8 mouse cellular contexts compared by ENCODE assay signal in the genomic region with DNA sequence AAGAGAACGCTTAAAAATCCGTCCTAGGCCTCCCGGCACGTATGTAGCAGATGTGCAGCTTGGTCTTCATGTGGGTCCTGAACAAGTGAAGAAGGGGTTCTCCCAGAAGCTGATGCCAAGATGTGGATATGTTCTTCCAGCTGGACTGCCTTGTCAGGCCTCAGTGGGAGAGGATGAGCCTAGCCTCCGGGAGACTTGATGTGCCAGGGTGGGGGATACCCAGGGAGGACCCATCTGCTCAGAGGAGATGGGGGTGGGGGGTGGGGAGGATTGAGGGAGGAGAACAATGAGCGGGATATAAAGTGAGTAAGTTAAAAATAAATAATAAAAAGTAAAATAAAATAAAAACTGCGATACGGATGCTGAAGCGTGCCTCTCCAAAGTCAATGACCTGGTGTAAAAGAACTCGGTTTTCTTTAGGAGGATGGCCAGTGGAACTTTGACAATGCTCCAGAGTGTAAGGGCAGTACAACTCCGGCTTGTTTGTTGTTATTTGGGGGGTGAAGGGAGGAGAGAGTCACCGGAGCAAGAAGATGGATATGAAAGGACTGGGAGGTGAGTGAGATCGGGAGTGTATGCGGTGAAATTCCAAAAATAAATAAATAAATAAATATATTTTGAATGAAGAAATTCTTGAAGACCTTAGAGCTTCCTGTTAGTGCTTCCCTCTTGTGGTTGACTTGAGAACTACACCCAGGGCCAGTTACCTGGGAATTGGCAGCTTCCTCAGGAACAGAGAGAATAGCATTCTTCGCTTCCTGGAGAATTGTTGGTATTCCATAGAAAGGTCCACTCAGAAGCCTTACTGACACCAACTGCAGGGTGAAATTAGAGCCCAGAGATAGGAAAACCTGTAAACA.
DNase-seq lines count a peak whose midpoint lies in the region; TF ChIP-seq lines count a peak whose summit lies in the region.

No protein-coding gene starts in this region.

- intact Hi-C loops in heart, postnatal 10 days (cut with DNase I): loop anchor here (1.0 kb wide), 1 partner anchor 565 kb away; no protein-coding TSS in a partner anchor

- DNase-seq in heart, postnatal 10 days: peak; percentile 38 to 73
- DNase-seq in heart, adult 11 months: no peak
- peak; percentile 66 for DNase-seq in ES-CJ7 (ENCODE audit: low read depth, low spot score)
- peak; percentile 36 to 47 for DNase-seq in cerebellum, adult 2 months
- DNase-seq in frontal cortex, postnatal 25 days (ENCODE audit: low spot score in 2 of 2): peak; percentile 25 to 39
- peak; percentile 36 for DNase-seq in layer of hippocampus, adult 9-10 months (ENCODE audit: low spot score)
- DNase-seq in mesoderm, embryonic 11.5 days (ENCODE audit: low read depth, low spot score): peak; percentile 61

- no peak overlapping the region for H3K27ac ChIP-seq in cerebellum, adult 2 months (ENCODE audit: insufficient read depth, low read length)
- no peak overlapping the region for H3K27ac ChIP-seq in testis, adult 2 months (ENCODE audit: control insufficient read depth, insufficient read depth, low read depth, low read length)

- no peaks in the 10 kb centered on the region for H3K36me3 ChIP-seq in testis, adult 2 months (ENCODE audit: control insufficient read depth, insufficient read depth, low read length)

- H3K4me1 ChIP-seq in cerebellum, adult 2 months (ENCODE audit: control insufficient read depth, insufficient read depth, low read length): no peaks in the 10 kb centered on the region
- H3K4me1 ChIP-seq in testis, adult 2 months (ENCODE audit: control insufficient read depth, insufficient read depth, low read length): peaks cover 2% of the 10 kb centered on the region; the same call in 1 of the 2 replicates

- H3K4me3 ChIP-seq in cerebellum, adult 2 months (replicated peaks; ENCODE audit: insufficient read depth, low read depth, low read length): no peak overlapping the region
- H3K4me3 ChIP-seq in testis, adult 2 months (ENCODE audit: control insufficient read depth, low read depth, low read length): peak overlapping the region; percentile 34

- no peak for TF ChIP-seq POLR2A in cerebellum, adult 2 months (IDR thresholded peaks at IDR 0.05; ENCODE audit: borderline replicate concordance, insufficient read depth, low read length)
- TF ChIP-seq POLR2A in testis, adult 2 months (IDR thresholded peaks at IDR 0.05; ENCODE audit: control insufficient read depth, low read depth, low read length): no peak

- WGBS in cerebellum, adult 2 months: 56% methylated on average over 15 of the region's 15 CpGs

- TF ChIP-seq CTCF in cerebellum, adult 2 months (IDR thresholded peaks at IDR 0.05; ENCODE audit: borderline replicate concordance, insufficient read depth, low read depth, low read length): peak; percentile 53; the same call in 1 of the 2 replicates
- peak; percentile 18; the same call in 1 of the 2 replicates for TF ChIP-seq CTCF in testis, adult 2 months (IDR thresholded peaks at IDR 0.05; ENCODE audit: control insufficient read depth, insufficient read depth, insufficient replicate concordance, low read depth, low read length)

- H3K27me3 ChIP-seq in cerebellum, adult 2 months (ENCODE audit: control insufficient read depth, insufficient read depth, low read length): no peaks in the 10 kb centered on the region
- no peaks in the 10 kb centered on the region for H3K27me3 ChIP-seq in testis, adult 2 months (ENCODE audit: control insufficient read depth, insufficient read depth, low read length)
